Mouse (Mus musculus) spleen, adult 2 months (tissue): ENCODE measurements at regions not wholly inside any gene's neighbourhood (a gene's known extent, or its start where the extent isn't known, plus 50 kb on each side); places are given as distances from the start of the nearest gene placed in this dataset.

Source experiments
- CTCF ChIP-seq: fragments of 200-500 bp; IDR thresholded peaks from 2 replicates; pipeline ENCODE4 v1.5.1; 2011; ENCODE audit warnings: mild to moderate bottlenecking, inconsistent platforms; ENCODE audit not compliant: insufficient read depth, insufficient read length, insufficient replicate concordance; ENCODE audit errors: extremely low read depth
- POLR2A ChIP-seq: fragments of 200-500 bp; IDR thresholded peaks from 2 replicates; pipeline ENCODE4 v1.6.1; 2011; ENCODE audit warnings: low read depth, low read length, inconsistent platforms

DNA sequence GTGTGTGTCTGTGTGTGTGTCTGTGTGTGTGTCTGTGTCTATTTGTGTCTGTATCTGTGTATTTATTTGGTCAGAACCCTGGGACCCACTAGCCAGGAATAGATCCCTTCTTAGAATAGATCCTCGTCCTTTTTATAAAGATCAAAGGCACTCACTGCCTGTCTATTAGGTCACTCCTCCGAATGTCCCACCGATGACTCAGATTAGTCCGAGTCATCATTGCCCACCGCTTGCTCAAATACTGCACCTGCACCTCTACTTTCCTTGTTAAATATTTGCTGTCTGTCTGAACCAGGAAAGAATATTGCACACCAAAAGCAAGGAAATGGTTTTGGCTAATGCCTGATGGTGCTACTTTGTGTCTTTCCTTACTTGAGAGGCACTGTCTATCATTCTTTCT is 112.7 kb downstream of the Mreg start:
- TF ChIP-seq CTCF (no peak), POLR2A (no peak)
